ENCODE assay signal across 8 mouse cellular contexts in the genomic region with DNA sequence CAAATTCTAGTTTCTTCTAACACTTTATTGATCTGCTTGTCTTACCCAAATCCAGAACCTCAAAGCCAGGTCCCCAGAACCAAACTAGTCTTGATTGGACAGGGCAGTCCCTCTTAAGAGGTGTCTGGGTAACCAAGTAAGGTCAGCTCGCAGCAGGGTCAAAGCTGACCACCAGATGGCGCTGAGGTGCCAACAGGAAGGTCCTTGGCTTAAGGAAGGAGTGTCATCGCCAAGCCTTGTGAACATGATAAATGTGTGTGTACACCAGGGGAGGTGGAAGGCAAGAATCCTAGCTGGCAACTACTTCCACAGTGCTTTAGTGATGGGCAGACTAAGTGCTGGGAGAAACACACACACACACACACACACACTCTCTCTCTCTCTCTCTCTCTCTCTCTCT. TPM values are rescaled to one million over a fixed set of nuclear protein-coding genes. Genes with fewer than 3 reads are reported as not detected.
DNase-seq lines count a peak whose midpoint lies in the region; ATAC-seq and TF ChIP-seq lines count a peak whose summit lies in the region.

No protein-coding gene starts in this region.

- H3K4me3 ChIP-seq in left cerebral cortex, adult 2 months = no peak overlapping the region

- peak; percentile 93 for DNase-seq in ZHBTc4 (ENCODE audit: low read depth, low spot score)
- peak; percentile 94 for DNase-seq in cerebellum, adult 8-10 months
- DNase-seq in gastrocnemius, adult 8-10 months (ENCODE audit: low spot score in 2 of 2) = peak; percentile 86 to 90
- DNase-seq in induced T-regulatory cell, adult 2 months (ENCODE audit: low read depth) = peak; percentile 95
- DNase-seq in left cerebral cortex, adult 2 months (ENCODE audit: extremely low spot score in 1 of 2, low spot score in 2 of 2) = peak; percentile 80 to 93
- DNase-seq in right cerebral cortex, postnatal 4 days = peak; percentile 94
- DNase-seq in urinary bladder, postnatal 4 days (ENCODE audit: low spot score in 2 of 2) = peak; percentile 83 to 95

- H3K27ac ChIP-seq in left cerebral cortex, adult 2 months = no peak overlapping the region

- TF ChIP-seq CTCF in left cerebral cortex, adult 2 months (IDR thresholded peaks at IDR 0.05) = peak; percentile 96

- peak; percentile 71 for ATAC-seq in megakaryocyte, adult 5-6 weeks (ENCODE audit: poor library complexity, severe bottlenecking)

- intact Hi-C loops in left cerebral cortex, adult 2 months (cut with DNase I) = loop anchor here (1.0 kb wide), 1 partner anchor 174 kb away; no protein-coding TSS in a partner anchor

RNA-seq across cellular contexts. Expression of a gene that starts 2.7 kb away (rescaled TPM):
- 1 to 10 TPM; 1.8 to 3.3 (median 2.5) TPM for total RNA-seq in gastrocnemius, adult 8-10 months (2022)
- 10 to 100 TPM; 18.5 to 20.1 TPM for total RNA-seq in left cerebral cortex, adult 2 months (2021)
- 15.6 and 17.9 TPM in 2 replicates for total RNA-seq in megakaryocyte, adult 5-6 weeks (2015)
- total RNA-seq in megakaryocyte, adult 5-6 weeks (2017) = 8.4 and 15.1 TPM in 2 replicates

RNA-seq across cellular contexts. Expression of a gene that starts 23.4 kb away (rescaled TPM):
- total RNA-seq in gastrocnemius, adult 8-10 months (2022) = not detected
- total RNA-seq in left cerebral cortex, adult 2 months (2021) = not detected
- not detected in 2 replicates for total RNA-seq in megakaryocyte, adult 5-6 weeks (2015)
- total RNA-seq in megakaryocyte, adult 5-6 weeks (2017) = not detected in 2 replicates
